Mouse (Mus musculus) midbrain, embryonic 13.5 days (tissue): ENCODE measurements at regions not wholly inside any gene's neighbourhood (a gene's known extent, or its start where the extent isn't known, plus 50 kb on each side); places are given as distances from the start of the nearest gene placed in this dataset.
"Not testable (repeated sequence)": the region's sequence is repeated elsewhere in the genome, so short reads cannot be mapped to it uniquely, and the experiment has no call there.

Experiments
- ATAC-seq: fragments of 200-750 bp; cut with Nextera tagmentation; 2 replicates; pipeline ENCODE4 v1.8.0; 2017; ENCODE audit warnings: mild to moderate bottlenecking, moderate TSS enrichment, moderate library complexity
- H3K27ac ChIP-seq: fragments of 300-500 bp; sonication (generic); 2 replicates; pipeline ENCODE4 v1.5.1; 2015; ENCODE audit warnings: inconsistent platforms, mild to moderate bottlenecking, moderate library complexity
- H3K27me3 ChIP-seq: fragments of 300-500 bp; sonication (generic); 2 replicates; pipeline ENCODE4 v1.6.1; 2015; ENCODE audit warnings: mild to moderate bottlenecking, inconsistent platforms
- H3K36me3 ChIP-seq: fragments of 300-500 bp; sonication (generic); 2 replicates; pipeline ENCODE4 v1.6.1; 2015; ENCODE audit warnings: mild to moderate bottlenecking, inconsistent platforms
- H3K4me1 ChIP-seq: fragments of 300-500 bp; sonication (generic); replicated peaks from 2 replicates; pipeline ENCODE4 v1.6.1; 2015; ENCODE audit warnings: inconsistent platforms
- H3K4me2 ChIP-seq: fragments of 300-500 bp; sonication (generic); replicated peaks from 2 replicates; pipeline ENCODE4 v1.6.1; 2015; ENCODE audit warnings: moderate library complexity, mild to moderate bottlenecking, inconsistent platforms
- H3K4me3 ChIP-seq: fragments of 300-500 bp; sonication (generic); replicated peaks from 2 replicates; pipeline ENCODE4 v1.5.1; 2015; ENCODE audit warnings: mild to moderate bottlenecking, inconsistent platforms
- H3K9ac ChIP-seq: fragments of 300-500 bp; sonication (generic); replicated peaks from 2 replicates; pipeline ENCODE4 v1.6.1; 2015; ENCODE audit warnings: mild to moderate bottlenecking, inconsistent platforms
- H3K9me3 ChIP-seq: fragments of 300-500 bp; sonication (generic); 2 replicates; pipeline ENCODE4 v1.6.1; 2016; ENCODE audit warnings: mild to moderate bottlenecking, inconsistent platforms
- WGBS: fragments of 180-500 bp; shearing (Covaris S2); methylation state at CpG from one replicate; pipeline ENCODE4 v1.1.7; 2015; 5-methylcytosine and 5-hydroxymethylcytosine counted together

DNA sequence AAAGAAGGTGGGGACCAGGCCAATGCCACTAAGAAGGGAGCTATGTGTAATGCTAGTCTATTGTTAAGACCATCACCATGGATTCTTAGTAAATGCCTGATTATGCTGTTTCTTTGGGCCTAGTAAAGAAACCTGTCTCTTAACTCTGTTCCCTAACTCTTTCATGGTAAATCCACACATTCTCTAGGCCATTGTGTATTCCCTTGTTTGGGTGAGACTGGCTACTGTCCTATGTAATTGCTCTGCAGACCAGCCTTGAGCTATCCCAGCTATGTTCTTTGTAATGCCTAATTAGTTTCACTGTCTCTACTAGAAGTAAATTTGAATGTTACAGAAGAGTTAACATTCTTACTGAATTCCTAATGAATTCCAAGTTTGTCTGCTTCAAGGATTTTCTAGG lies 186.9 kb upstream of the Gm10750 start:
- Histone ChIP-seq H3K27ac (no peak overlapping the region), H3K27me3 (no peaks in the 10 kb centered on the region), H3K36me3 (no peaks in the 10 kb centered on the region), H3K9me3 (no peaks in the 10 kb centered on the region), H3K4me2 (no peak overlapping the region), H3K9ac (no peak overlapping the region), H3K4me1 (no peaks in the 10 kb centered on the region), H3K4me3 (no peak overlapping the region)
- no peak for ATAC-seq

DNA sequence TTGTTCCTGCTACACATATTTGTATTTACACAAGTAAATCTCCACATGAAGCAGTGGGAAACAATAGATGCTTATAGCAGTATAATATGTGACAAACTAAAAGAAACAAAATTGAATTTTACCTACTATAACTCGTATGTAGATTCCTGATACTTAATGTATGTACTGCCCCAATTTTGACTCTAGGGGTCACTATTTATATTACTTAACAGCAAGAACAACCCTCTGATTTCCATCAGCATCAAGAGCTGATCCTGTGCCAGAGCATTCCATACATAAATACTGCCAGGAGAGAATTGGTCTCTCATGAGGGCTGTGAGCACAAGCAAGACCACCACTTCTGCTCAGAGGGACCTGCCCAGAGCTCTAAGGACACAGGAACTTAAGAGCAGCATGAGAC lies 178.7 kb upstream of the Gm10750 start:
- H3K9ac ChIP-seq: no peak overlapping the region
- no peaks in the 10 kb centered on the region for H3K9me3 ChIP-seq
- H3K27ac ChIP-seq: no peak overlapping the region
- no peak for ATAC-seq
- no peaks in the 10 kb centered on the region for H3K36me3 ChIP-seq
- no peak overlapping the region for H3K4me3 ChIP-seq
- WGBS: 75% methylated on average over 1 of the region's 1 CpGs
- no peaks in the 10 kb centered on the region for H3K4me1 ChIP-seq
- H3K4me2 ChIP-seq: no peak overlapping the region
- no peaks in the 10 kb centered on the region for H3K27me3 ChIP-seq

DNA sequence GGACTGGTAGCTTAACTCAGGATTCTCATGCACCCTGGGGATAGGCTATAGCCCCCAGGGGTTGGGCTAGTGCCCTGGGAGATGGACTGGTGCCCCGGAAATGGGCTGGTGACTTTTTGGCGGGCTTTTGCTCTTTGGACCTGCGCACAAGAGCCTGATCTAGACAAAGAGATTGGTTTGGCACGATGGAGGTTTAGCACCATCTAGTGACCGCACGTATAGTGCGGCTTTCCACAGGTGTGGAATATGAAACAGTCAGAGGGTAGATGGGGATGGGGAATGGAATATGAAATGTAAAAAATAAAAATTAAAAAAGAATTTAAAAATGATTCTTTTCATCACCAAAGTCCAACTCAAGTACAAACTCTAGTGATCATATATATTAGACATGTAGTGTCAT lies 141.4 kb upstream of the Gm10750 start:
- H3K4me2 ChIP-seq, H3K36me3 ChIP-seq, H3K9me3 ChIP-seq, H3K4me3 ChIP-seq, H3K27ac ChIP-seq, H3K9ac ChIP-seq, H3K27me3 ChIP-seq, H3K4me1 ChIP-seq: not testable (repeated sequence)
- WGBS: 28% methylated on average over 7 of the region's 7 CpGs
- peak; percentile 48; the same call in 1 of the 2 replicates for ATAC-seq

DNA sequence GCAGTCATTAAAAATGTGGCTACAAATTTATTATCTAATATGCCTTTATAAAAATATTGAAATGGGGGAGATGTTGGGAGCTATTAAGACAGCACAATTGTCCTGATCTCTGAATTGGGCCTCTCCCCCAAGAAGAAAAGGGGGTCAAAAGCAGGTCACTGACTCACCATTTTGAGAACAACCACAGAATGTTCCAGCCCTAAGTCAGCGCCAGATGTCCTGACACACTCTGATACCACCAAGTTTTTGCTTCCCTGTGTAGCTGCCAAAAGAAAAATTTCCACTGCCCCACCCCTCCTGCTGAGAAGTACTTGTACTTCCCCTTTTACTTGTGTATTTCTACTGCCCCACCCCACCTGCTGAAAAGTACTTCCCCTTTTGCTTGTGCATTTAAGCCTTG lies 92.5 kb upstream of the Gm10750 start:
- not testable (repeated sequence) for H3K27me3 ChIP-seq, H3K4me2 ChIP-seq, H3K4me3 ChIP-seq, H3K36me3 ChIP-seq, H3K27ac ChIP-seq, H3K9ac ChIP-seq, ATAC-seq, H3K4me1 ChIP-seq
- peaks cover 12% of the 10 kb centered on the region for H3K9me3 ChIP-seq
- WGBS: 83% methylated on average over 1 of the region's 1 CpGs

DNA sequence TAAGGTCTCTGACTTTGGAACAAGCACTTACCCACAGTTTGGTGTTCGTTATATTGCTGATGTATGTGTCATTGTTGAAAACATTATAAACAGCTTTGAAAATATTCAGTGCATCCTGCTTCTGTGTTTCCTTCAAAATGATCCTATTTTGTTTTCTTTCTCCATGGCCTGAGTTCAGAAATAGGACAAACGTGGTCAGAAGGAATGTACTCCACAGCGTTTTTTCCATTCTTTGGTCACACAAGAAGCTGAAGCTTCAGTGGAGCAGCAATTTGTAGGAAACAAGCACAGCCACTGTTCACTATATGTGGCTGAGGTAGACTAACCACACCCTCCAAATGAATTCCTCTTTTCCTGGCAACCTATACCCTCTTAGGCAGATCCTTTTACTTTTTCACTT lies 75.1 kb upstream of the Gm10750 start:
- H3K9me3 ChIP-seq: peaks cover 3% of the 10 kb centered on the region
- ATAC-seq: no peak
- 56% methylated on average over 3 of the region's 3 CpGs for WGBS
- H3K4me3 ChIP-seq: no peak overlapping the region
- H3K9ac ChIP-seq: no peak overlapping the region
- H3K36me3 ChIP-seq: no peaks in the 10 kb centered on the region
- H3K4me1 ChIP-seq: no peaks in the 10 kb centered on the region
- H3K27ac ChIP-seq: no peak overlapping the region
- no peaks in the 10 kb centered on the region for H3K27me3 ChIP-seq
- H3K4me2 ChIP-seq: no peak overlapping the region
